Mouse (Mus musculus) adrenal gland, adult 2 months (tissue): ENCODE data around the gene Mink1. TPM values are rescaled to one million over a fixed set of nuclear protein-coding genes. Genes with fewer than 3 reads are reported as not detected.

Source experiments
- DNase-seq: peaks from one replicate; pipeline ENCODE4 v3.0.0; 2021
- polyA plus RNA-seq: library from polyadenylated mRNA; depleted of rRNA; stranded (reverse); fragments of >200 nt; gene quantifications from 2 replicates; pipeline ENCODE4 v1.2.3, GENCODE M21; 2012
- total RNA-seq, 2 experiments: library from RNA; stranded (reverse); gene quantifications; 2 replicates each; pipeline ENCODE4 v1.2.3; 2021

Gene Mink1
- total and polyA plus RNA-seq, 3 experiments = 44.8 to 59.1 (median 46.0) TPM

- peak; percentile 45 for DNase-seq
Measured at GRCm38 (mm10) chr11:70594253-70594989, 31.7 kb downstream of the Mink1 start.

- DNase-seq = no peak
Measured at GRCm38 (mm10) chr11:70595638-70596037, 33.0 kb downstream of the Mink1 start.

GRCm38 (mm10) chr11:70596094-70596493, 33.4 kb downstream of the Mink1 start:
- no peak for DNase-seq

- DNase-seq = no peak
Measured at GRCm38 (mm10) chr11:70597301-70597700, 34.6 kb downstream of the Mink1 start.

- no peak for DNase-seq
Measured at GRCm38 (mm10) chr11:70598451-70598953, 35.8 kb downstream of the Mink1 start.

- DNase-seq = peak; percentile 78
Measured at GRCm38 (mm10) chr11:70605024-70605566, 42.4 kb downstream of the Mink1 start.

- DNase-seq = no peak
Measured at GRCm38 (mm10) chr11:70606717-70607116, 44.0 kb downstream of the Mink1 start.

- no peak for DNase-seq
Measured at GRCm38 (mm10) chr11:70607611-70608010, 44.9 kb downstream of the Mink1 start.

- peak; percentile 30 for DNase-seq
Measured at GRCm38 (mm10) chr11:70608381-70609066, 45.8 kb downstream of the Mink1 start.

GRCm38 (mm10) chr11:70610752-70611151, 48.1 kb downstream of the Mink1 start:
- DNase-seq = no peak

GRCm38 (mm10) chr11:70612505-70612904, 49.8 kb downstream of the Mink1 start:
- no peak for DNase-seq

- peak; percentile 82 for DNase-seq
Measured at GRCm38 (mm10) chr11:70615074-70615473, 52.4 kb downstream of the Mink1 start.

GRCm38 (mm10) chr11:70615516-70616093, 52.9 kb downstream of the Mink1 start, which contains the start of gene 4930544D05Rik:
4930544D05Rik (plus strand) TSS chr11:70615848.
- no peak for DNase-seq

- no peak for DNase-seq
Measured at GRCm38 (mm10) chr11:70619101-70619500, 56.4 kb downstream of the Mink1 start, which contains the start of gene Chrne. Chrne (minus strand) TSS chr11:70619216.

GRCm38 (mm10) chr11:70621972-70622814, 59.5 kb downstream of the Mink1 start:
- DNase-seq = no peak

- peak; percentile 51 for DNase-seq
Measured at GRCm38 (mm10) chr11:70623053-70623742, 60.5 kb downstream of the Mink1 start.

GRCm38 (mm10) chr11:70625473-70625872, 62.8 kb downstream of the Mink1 start:
- no peak for DNase-seq

GRCm38 (mm10) chr11:70626877-70627276, 64.2 kb downstream of the Mink1 start:
- DNase-seq = no peak

- no peak for DNase-seq
Measured at GRCm38 (mm10) chr11:70628431-70628830, 65.8 kb downstream of the Mink1 start.

GRCm38 (mm10) chr11:70629557-70629956, 66.9 kb downstream of the Mink1 start:
- no peak for DNase-seq

GRCm38 (mm10) chr11:70630129-70630528, 67.4 kb downstream of the Mink1 start:
- no peak for DNase-seq
